Mouse (Mus musculus) small intestine, adult 2 months (tissue): Measurements from ENCODE around the gene Rad51b. TPM values are rescaled to one million over a fixed set of nuclear protein-coding genes. Genes with fewer than 3 reads are reported as not detected.

ENCODE experiments used
- H3K27ac ChIP-seq: fragments of 200-500 bp; 2 replicates; pipeline ENCODE4 v1.5.1; 2012; ENCODE audit warnings: low read depth, low read length, control low read depth, inconsistent platforms; ENCODE audit not compliant: insufficient read depth
- H3K27me3 ChIP-seq: fragments of 200-500 bp; 2 replicates; pipeline ENCODE4 v1.6.1; 2012; ENCODE audit warnings: mild to moderate bottlenecking, moderate library complexity, low read length, inconsistent platforms; ENCODE audit not compliant: control insufficient read depth, insufficient read depth
- H3K36me3 ChIP-seq: fragments of 200-500 bp; 2 replicates; pipeline ENCODE4 v1.6.1; 2012; ENCODE audit warnings: mild to moderate bottlenecking, low read length, control low read depth, inconsistent platforms; ENCODE audit not compliant: control insufficient read depth, insufficient read depth
- H3K4me1 ChIP-seq: fragments of 200-500 bp; 2 replicates; pipeline ENCODE4 v1.6.1; 2012; ENCODE audit warnings: low read length, inconsistent platforms, mixed read lengths; ENCODE audit not compliant: control insufficient read depth, insufficient read depth, insufficient read length
- H3K4me3 ChIP-seq: fragments of 200-500 bp; 2 replicates; pipeline ENCODE4 v1.5.1; 2012; ENCODE audit warnings: low read depth, mild to moderate bottlenecking, control low read depth, inconsistent platforms, low read length, moderate library complexity
- CTCF ChIP-seq: fragments of 200-500 bp; IDR thresholded peaks from 2 replicates; pipeline ENCODE4 v1.5.1; 2012; ENCODE audit warnings: low read depth, mild to moderate bottlenecking, control low read depth, inconsistent platforms, low read length, moderate library complexity, mixed read lengths; ENCODE audit not compliant: insufficient replicate concordance, insufficient read length; ENCODE audit errors: extremely low read depth
- POLR2A ChIP-seq: fragments of 200-500 bp; IDR thresholded peaks from 2 replicates; pipeline ENCODE4 v1.6.1; 2012; ENCODE audit warnings: low read depth, mild to moderate bottlenecking, control low read depth, inconsistent platforms, low read length, moderate library complexity
- WGBS: fragments of 180-500 bp; shearing (Covaris S2); methylation state at CpG from one replicate; pipeline ENCODE4 v1.1.7; 2018; 5-methylcytosine and 5-hydroxymethylcytosine counted together
- polyA plus RNA-seq: library from polyadenylated mRNA; depleted of rRNA; stranded (reverse); fragments of >200 nt; gene quantifications from 2 replicates; pipeline ENCODE4 v1.2.3, GENCODE M21; 2012

Gene Rad51b
- polyA plus RNA-seq, 1 experiment, result 0.46 TPM

DNA sequence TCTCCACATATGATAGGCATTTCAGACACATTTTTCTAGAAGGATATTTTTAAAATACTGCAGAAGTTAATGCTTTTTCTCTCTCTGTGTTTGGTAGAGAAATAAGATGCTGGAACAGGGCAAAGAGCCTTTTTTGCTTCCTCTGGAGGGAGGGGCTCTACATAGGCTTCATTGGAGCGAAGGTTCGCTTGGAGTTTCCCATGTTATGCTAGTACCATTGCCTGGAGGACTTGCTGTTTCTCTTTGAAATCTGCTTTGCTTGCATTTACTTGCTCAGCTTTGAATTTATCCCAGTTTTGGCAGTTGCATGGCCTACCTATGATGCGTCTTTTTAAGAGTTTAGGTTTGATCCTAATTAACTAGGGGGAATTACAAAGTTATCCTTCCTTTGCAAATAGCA, 92.2 kb downstream of the Rad51b start:
- H3K36me3 ChIP-seq, result no peaks in the 10 kb centered on the region
- 98% methylated on average over 3 of the region's 3 CpGs for WGBS
- H3K4me3 ChIP-seq, result no peak overlapping the region
- no peak overlapping the region for H3K27ac ChIP-seq
- TF ChIP-seq POLR2A, result no peak
- no peak for TF ChIP-seq CTCF
- no peaks in the 10 kb centered on the region for H3K27me3 ChIP-seq
- H3K4me1 ChIP-seq, result peaks cover 10% of the 10 kb centered on the region; the same call in 1 of the 2 replicates

DNA sequence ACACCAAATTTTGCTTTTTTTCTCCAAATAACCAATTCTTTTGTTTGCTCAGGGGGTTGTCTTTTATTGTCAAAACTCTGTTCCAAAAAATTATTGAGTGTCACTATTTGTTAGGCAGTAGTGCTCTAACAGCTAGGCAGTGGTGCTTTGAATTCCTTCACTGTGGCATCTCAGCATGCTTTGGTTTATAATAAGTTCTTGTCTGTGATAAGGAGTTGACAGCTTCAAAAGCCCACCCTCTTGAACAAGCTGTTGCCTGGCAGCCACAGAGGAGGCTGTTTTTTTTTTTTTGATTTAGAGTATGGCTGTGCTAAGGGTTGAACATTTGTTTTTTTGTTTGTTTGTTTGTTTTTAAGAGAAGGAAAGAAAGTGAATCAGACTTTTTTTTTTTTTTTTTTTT, 92.9 kb downstream of the Rad51b start:
- no peak for TF ChIP-seq CTCF
- no peak for TF ChIP-seq POLR2A
- no peak overlapping the region for H3K27ac ChIP-seq
- peaks cover 8% of the 10 kb centered on the region; the same call in 1 of the 2 replicates for H3K4me1 ChIP-seq
- no peak overlapping the region for H3K4me3 ChIP-seq
- H3K27me3 ChIP-seq, result no peaks in the 10 kb centered on the region
- no peaks in the 10 kb centered on the region for H3K36me3 ChIP-seq

DNA sequence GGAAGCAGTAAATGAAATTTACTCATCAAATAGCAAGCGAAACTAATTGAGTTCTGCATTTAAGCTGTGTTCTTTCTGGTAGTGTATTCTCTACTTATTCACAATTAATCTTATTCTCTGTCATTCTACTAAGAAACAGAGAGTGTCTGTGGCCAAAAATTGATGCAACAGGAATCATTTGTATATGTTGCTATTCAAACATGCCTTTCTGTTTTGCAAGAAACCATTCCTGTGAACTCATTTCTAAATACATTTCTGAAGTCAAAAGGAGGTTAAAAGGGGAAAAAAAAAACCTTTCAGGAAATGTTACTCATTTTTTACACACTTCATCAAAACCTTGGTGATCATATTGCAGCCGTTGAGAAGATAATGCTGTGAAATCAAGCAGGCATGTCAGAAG, 96.6 kb downstream of the Rad51b start:
- 66% methylated on average over 2 of the region's 2 CpGs for WGBS
- Histone ChIP-seq H3K27ac (no peak overlapping the region), H3K27me3 (no peaks in the 10 kb centered on the region), H3K4me3 (no peak overlapping the region), H3K4me1 (no peaks in the 10 kb centered on the region), H3K36me3 (no peaks in the 10 kb centered on the region)
- TF ChIP-seq CTCF, result no peak

DNA sequence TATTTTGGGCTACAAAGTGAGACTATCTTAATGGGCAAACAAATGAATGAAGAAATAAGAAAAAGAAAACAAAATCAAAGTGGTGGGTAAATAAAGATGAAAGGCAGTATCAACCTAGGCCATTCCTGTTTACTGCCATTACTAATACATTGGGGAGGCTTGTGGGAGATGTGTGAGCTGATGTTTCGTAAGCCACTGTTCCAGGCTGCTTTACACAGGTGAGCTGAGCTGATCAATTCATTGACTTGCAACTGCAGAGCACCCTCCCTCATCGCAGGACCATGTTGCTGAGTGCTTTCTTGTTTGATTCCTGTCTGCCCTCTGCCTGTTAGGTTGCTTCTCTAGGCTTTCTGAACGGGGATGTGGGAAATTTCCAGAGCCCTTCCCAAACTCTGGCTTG, 106.9 kb downstream of the Rad51b start:
- WGBS, result 77% methylated on average over 3 of the region's 3 CpGs
- no peaks in the 10 kb centered on the region for H3K36me3 ChIP-seq
- H3K27ac ChIP-seq, result no peak overlapping the region
- H3K4me3 ChIP-seq, result no peak overlapping the region
- TF ChIP-seq CTCF (no peak), POLR2A (no peak)
- no peaks in the 10 kb centered on the region for H3K4me1 ChIP-seq
- H3K27me3 ChIP-seq, result no peaks in the 10 kb centered on the region

DNA sequence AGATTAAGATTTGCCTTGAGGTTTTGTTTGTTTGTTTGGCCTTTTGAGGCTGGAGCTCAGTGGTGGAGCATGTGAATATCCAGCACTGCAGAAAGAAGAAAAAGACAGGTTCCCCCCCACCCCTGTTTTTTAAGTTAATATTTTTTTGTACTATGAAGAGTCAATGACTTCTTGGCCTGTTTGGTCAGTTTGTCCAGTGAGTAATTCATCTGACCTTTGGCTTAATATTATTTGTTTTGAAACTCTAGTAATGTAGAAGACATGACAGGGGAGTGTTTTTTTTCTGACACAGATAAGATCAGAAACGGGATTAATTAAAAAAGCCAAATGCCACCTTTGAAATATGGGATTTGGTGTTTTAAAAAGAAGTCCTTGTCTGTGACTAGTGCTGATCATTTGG, 107.4 kb downstream of the Rad51b start:
- Histone ChIP-seq H3K27ac (no peak overlapping the region), H3K36me3 (no peaks in the 10 kb centered on the region), H3K4me3 (no peak overlapping the region), H3K4me1 (no peaks in the 10 kb centered on the region), H3K27me3 (no peaks in the 10 kb centered on the region)
- WGBS, result 56% methylated on average over 1 of the region's 1 CpGs
- TF ChIP-seq POLR2A (no peak), CTCF (no peak)

DNA sequence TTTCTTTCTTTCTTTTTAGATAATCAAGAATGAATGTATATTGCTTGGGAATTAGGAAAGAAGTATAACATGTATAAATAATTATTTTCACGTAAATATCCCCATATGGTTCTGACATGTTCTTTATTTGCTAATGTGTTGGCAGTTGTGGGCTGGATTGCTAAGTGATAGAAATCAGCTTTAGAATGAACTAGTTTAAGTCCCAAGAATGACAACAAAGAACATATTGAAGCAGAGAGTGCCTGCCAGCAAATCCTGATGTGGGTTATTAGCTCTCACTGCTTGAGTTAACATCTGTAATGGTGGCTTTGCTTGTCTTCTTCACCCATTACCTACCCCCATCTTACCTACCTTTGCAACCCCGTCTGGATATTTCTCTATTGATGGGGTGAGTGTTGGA, 111.6 kb downstream of the Rad51b start:
- WGBS, result 88% methylated on average over 2 of the region's 2 CpGs
- Histone ChIP-seq H3K4me1 (no peaks in the 10 kb centered on the region), H3K36me3 (no peaks in the 10 kb centered on the region), H3K27me3 (no peaks in the 10 kb centered on the region), H3K27ac (no peak overlapping the region), H3K4me3 (no peak overlapping the region)
- TF ChIP-seq CTCF (no peak), POLR2A (no peak)

DNA sequence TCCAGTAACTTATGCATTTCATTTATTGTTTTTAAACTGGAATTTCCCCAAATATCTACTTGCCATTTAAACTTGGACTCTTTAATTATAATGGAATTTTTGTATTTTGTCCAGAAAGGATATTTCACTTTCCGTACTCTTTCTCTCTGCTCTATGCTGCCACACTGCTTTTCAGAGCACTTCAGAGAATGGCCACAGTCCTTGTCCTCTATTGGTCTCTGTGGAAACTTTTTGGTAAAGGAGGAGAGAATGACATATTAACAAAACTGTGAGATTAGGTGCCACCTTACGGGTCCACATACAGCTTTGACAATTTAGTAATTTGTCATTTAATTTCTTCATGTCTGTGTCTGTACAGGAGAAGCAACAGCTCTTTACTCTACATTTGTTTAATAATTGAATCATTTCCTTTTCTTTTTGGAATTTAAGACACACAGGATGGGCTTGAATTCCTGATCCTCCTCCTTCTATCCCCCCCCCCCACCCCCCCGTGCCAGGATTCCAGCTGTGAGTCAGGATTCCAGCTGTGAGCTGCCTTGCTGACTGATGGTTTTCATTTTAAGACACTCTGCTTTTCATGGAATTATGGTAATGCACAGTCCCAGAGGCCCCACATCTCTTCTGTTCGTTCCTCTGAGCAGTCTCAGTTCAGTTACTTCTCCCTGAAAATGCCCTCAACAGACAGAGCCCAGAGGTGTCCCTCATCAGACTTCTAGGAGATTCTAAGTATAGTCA, 112.2 kb downstream of the Rad51b start:
- no peak for TF ChIP-seq CTCF
- TF ChIP-seq POLR2A, result no peak
- no peaks in the 10 kb centered on the region for H3K4me1 ChIP-seq
- H3K27me3 ChIP-seq, result no peaks in the 10 kb centered on the region
- no peak overlapping the region for H3K4me3 ChIP-seq
- 72% methylated on average over 4 of the region's 4 CpGs for WGBS
- no peaks in the 10 kb centered on the region for H3K36me3 ChIP-seq
- no peak overlapping the region; the same call in 1 of the 2 replicates for H3K27ac ChIP-seq
